Mouse (Mus musculus) CH12.LX (cell line): ENCODE measurements around the gene Slc12a5. TPM values are rescaled to one million over a fixed set of nuclear protein-coding genes. Genes with fewer than 3 reads are reported as not detected.

Experiments used
- DNase-seq: peaks from one replicate; pipeline ENCODE4 v3.0.0-alpha.2; 2013; ENCODE audit errors: extremely low read depth
- H3K27ac ChIP-seq: 2 replicates; pipeline ENCODE4 v1.5.1; 2012; ENCODE audit warnings: low read depth, mild to moderate bottlenecking, control low read depth, moderate library complexity; ENCODE audit not compliant: insufficient read depth
- H3K27me3 ChIP-seq: replicated peaks from 2 replicates; pipeline ENCODE3; 2012; ENCODE audit warnings: inconsistent platforms
- H3K36me3 ChIP-seq, 2 experiments: replicated peaks in 1 of 2; 2 replicates each; pipeline versions ENCODE3 to v1.6.1; 2012; ENCODE audit warnings: inconsistent platforms in 1 of 2, low read length in 1 of 2, mild to moderate bottlenecking in 1 of 2, mixed read lengths in 1 of 2, moderate library complexity in 1 of 2; ENCODE audit not compliant: control insufficient read depth in 1 of 2, insufficient read depth in 1 of 2
- H3K4me1 ChIP-seq, 2 experiments: 2 replicates each; pipeline ENCODE4 v1.6.1; 2012; ENCODE audit warnings: inconsistent platforms in 1 of 2, moderate library complexity in 1 of 2; ENCODE audit not compliant: insufficient read depth in 2 of 2, control insufficient read depth in 1 of 2
- H3K4me2 ChIP-seq: 2 replicates; pipeline ENCODE4 v1.6.1; 2012; ENCODE audit warnings: low read depth, mild to moderate bottlenecking, control low read depth; ENCODE audit not compliant: poor library complexity, insufficient read depth, severe bottlenecking
- H3K4me3 ChIP-seq, 3 experiments: fragments of 150-350 bp in 1 of 3; sonication (generic) in 1 of 3; replicated peaks in 1 of 3; 2 replicates each; pipeline versions ENCODE3 to v1.5.1; 2011 to 2012; ENCODE audit warnings: low read depth in 2 of 3, low read length in 2 of 3, mild to moderate bottlenecking in 2 of 3, moderate library complexity in 2 of 3, control low read depth in 1 of 3, improper control_type of control experiment in 1 of 3, inconsistent platforms in 1 of 3, mixed read lengths in 1 of 3; ENCODE audit not compliant: poor library complexity in 1 of 3
- H3K79me2 ChIP-seq: replicated peaks from 2 replicates; pipeline ENCODE4 v1.6.1; 2012; ENCODE audit warnings: mild to moderate bottlenecking, moderate library complexity; ENCODE audit not compliant: control insufficient read depth, poor library complexity, insufficient read depth, severe bottlenecking; ENCODE audit errors: extremely low read depth
- H3K9ac ChIP-seq: 2 replicates; pipeline ENCODE4 v1.6.1; 2012; ENCODE audit warnings: low read depth, mild to moderate bottlenecking, control low read depth, moderate library complexity; ENCODE audit not compliant: insufficient read depth
- H3K9me3 ChIP-seq: replicated peaks from 2 replicates; pipeline ENCODE3; 2012; ENCODE audit warnings: low read length, inconsistent platforms, mixed read lengths
- CTCF ChIP-seq, 2 experiments: IDR thresholded peaks in 1 of 2; conservative IDR thresholded peaks in 1 of 2; 2 replicates each; pipeline ENCODE4 v1.5.1; 2011 to 2012; ENCODE audit warnings: low read depth in 2 of 2, low read length in 2 of 2, improper control_type of control experiment in 1 of 2, inconsistent platforms in 1 of 2, mild to moderate bottlenecking in 1 of 2, moderate library complexity in 1 of 2
- E2F4 ChIP-seq: IDR thresholded peaks from 2 replicates; pipeline ENCODE4 v1.6.1; 2011; ENCODE audit warnings: low read depth, low read length, improper control_type of control experiment; ENCODE audit not compliant: insufficient replicate concordance
- ETS1 ChIP-seq: conservative IDR thresholded peaks from 2 replicates; pipeline ENCODE4 v1.6.1; 2012; ENCODE audit warnings: low read depth, mild to moderate bottlenecking, inconsistent platforms, low read length, improper control_type of control experiment, moderate library complexity
- HCFC1 ChIP-seq: IDR thresholded peaks from 2 replicates; pipeline ENCODE4 v1.6.1; 2012; ENCODE audit warnings: low read depth, mild to moderate bottlenecking, inconsistent platforms, low read length, improper control_type of control experiment
- JUN ChIP-seq: IDR thresholded peaks from 2 replicates; pipeline ENCODE4 v1.6.1; 2011; ENCODE audit warnings: low read depth, mild to moderate bottlenecking, low read length, improper control_type of control experiment, moderate library complexity; ENCODE audit not compliant: insufficient read depth
- MAZ ChIP-seq: IDR thresholded peaks from 2 replicates; pipeline ENCODE4 v1.6.1; 2012; ENCODE audit warnings: low read depth, mild to moderate bottlenecking, inconsistent platforms, low read length, improper control_type of control experiment, moderate library complexity
- MEF2A ChIP-seq: IDR thresholded peaks from 2 replicates; pipeline ENCODE4 v1.6.1; 2014; ENCODE audit warnings: low read depth, mild to moderate bottlenecking, inconsistent platforms, low read length, improper control_type of control experiment, borderline replicate concordance
- MXI1 ChIP-seq: IDR thresholded peaks from 2 replicates; pipeline ENCODE4 v1.6.1; 2011; ENCODE audit warnings: mild to moderate bottlenecking, low read depth, low read length, improper control_type of control experiment
- MYC ChIP-seq: IDR thresholded peaks from 2 replicates; pipeline ENCODE4 v1.6.1; 2011; ENCODE audit warnings: low read depth, mild to moderate bottlenecking, improper control_type of control experiment, low read length
- NRF1 ChIP-seq: IDR thresholded peaks from 2 replicates; pipeline ENCODE4 v1.6.1; 2014; ENCODE audit warnings: low read depth, mild to moderate bottlenecking, inconsistent platforms, low read length, improper control_type of control experiment, moderate library complexity
- POLR2AphosphoS2 ChIP-seq: IDR thresholded peaks from 2 replicates; pipeline ENCODE4 v1.6.1; 2011; ENCODE audit warnings: low read depth, low read length, improper control_type of control experiment
- RAD21 ChIP-seq: IDR thresholded peaks from 2 replicates; pipeline ENCODE4 v1.6.1; 2011; ENCODE audit warnings: low read depth, mild to moderate bottlenecking, low read length, improper control_type of control experiment, moderate library complexity
- RCOR1 ChIP-seq: conservative IDR thresholded peaks from 2 replicates; pipeline ENCODE4 v1.6.1; 2012; ENCODE audit warnings: low read depth, mild to moderate bottlenecking, inconsistent platforms, low read length, improper control_type of control experiment
- SIN3A ChIP-seq: IDR thresholded peaks from 2 replicates; pipeline ENCODE4 v1.6.1; 2012; ENCODE audit warnings: low read length, improper control_type of control experiment, inconsistent platforms
- SMC3 ChIP-seq: IDR thresholded peaks from 2 replicates; pipeline ENCODE4 v1.6.1; 2011; ENCODE audit warnings: low read depth, low read length, improper control_type of control experiment
- TBP ChIP-seq: conservative IDR thresholded peaks from 2 replicates; pipeline ENCODE4 v1.6.1; 2011; ENCODE audit warnings: low read depth, low read length, improper control_type of control experiment
- TCF12 ChIP-seq: IDR thresholded peaks from 2 replicates; pipeline ENCODE4 v1.6.1; 2014; ENCODE audit warnings: low read depth, mild to moderate bottlenecking, inconsistent platforms, low read length, improper control_type of control experiment
- UBTF ChIP-seq: IDR thresholded peaks from 2 replicates; pipeline ENCODE4 v1.6.1; 2012; ENCODE audit warnings: low read depth, mild to moderate bottlenecking, inconsistent platforms, low read length, improper control_type of control experiment, moderate library complexity
- ZMIZ1 ChIP-seq: IDR thresholded peaks from 2 replicates; pipeline ENCODE4 v1.6.1; 2012; ENCODE audit warnings: low read depth, mild to moderate bottlenecking, inconsistent platforms, low read length, improper control_type of control experiment
- dilution Hi-C: fragments of 300-500 bp; cut with MboI; formaldehyde crosslinking; loops from 2 replicates; pipeline ENCODE4 v1.14.3; 2020; ENCODE audit warnings: low sequenced_read_pairs; ENCODE audit not compliant: extremely low pct_unique_long_range_greater_than_20kb, extremely low pct_ligation_motif_present
- in situ Hi-C: fragments of 300-500 bp; cut with MboI; formaldehyde crosslinking; loops from 3 replicates; pipeline ENCODE4 v1.14.3; 2019; ENCODE audit warnings: low sequenced_read_pairs, low pct_ligation_motif_present, low pct_unique_long_range_greater_than_20kb, mixed read lengths
- polyA plus RNA-seq: library from polyadenylated mRNA; unstranded; fragments of >175 nt; gene quantifications from 2 replicates; pipeline ENCODE4 v1.2.1, GENCODE M21; 2012; ENCODE audit warnings: low read depth; ENCODE audit not compliant: insufficient read length
- total RNA-seq, 2 experiments: library from RNA; depleted of rRNA; stranded (reverse); fragments of 300-350 nt in 1 of 2; fragments of >200 nt in 1 of 2; gene quantifications; 2 replicates each; pipeline ENCODE4 v1.2.3; 2012 to 2014

Slc12a5 gene
- total and polyA plus RNA-seq, 3 experiments: 0.05 to 0.83 (median 0.30) TPM

GRCm38 (mm10) chr2:164986371-164987027 is 25.9 kb downstream of the Slc12a5 start:
- in situ Hi-C loops: no loop called here
- H3K79me2 ChIP-seq: no peaks in the 10 kb centered on the region
- H3K36me3 ChIP-seq: no peaks in the 10 kb centered on the region
- no peak overlapping the region for H3K27ac ChIP-seq
- dilution Hi-C loops: no loop called here
- H3K4me1 ChIP-seq: no peaks in the 10 kb centered on the region
- H3K27me3 ChIP-seq: peaks cover 51% of the 10 kb centered on the region
- H3K4me2 ChIP-seq: no peak overlapping the region
- no peak overlapping the region for H3K4me3 ChIP-seq
- TF ChIP-seq E2F4: no peak
- DNase-seq: no peak
- no peaks in the 10 kb centered on the region for H3K9me3 ChIP-seq
- no peak overlapping the region for H3K9ac ChIP-seq

- no peaks in the 10 kb centered on the region for H3K9me3 ChIP-seq
- peaks cover 38% of the 10 kb centered on the region for H3K27me3 ChIP-seq
- H3K36me3 ChIP-seq: peaks cover 0 to 3% of the 10 kb centered on the region in 2 experiments
- no peak overlapping the region for H3K9ac ChIP-seq
- H3K4me3 ChIP-seq: no peak overlapping the region
- dilution Hi-C loops (no loop called here), in situ Hi-C loops (no loop called here)
- H3K27ac ChIP-seq: no peak overlapping the region
- H3K4me2 ChIP-seq: no peak overlapping the region
- H3K4me1 ChIP-seq: 0 out of 4 replicates have a peak, but pooled peaks cover 0 to 2% of the 10 kb centered on the region in 2 experiments
- no peaks in the 10 kb centered on the region for H3K79me2 ChIP-seq
- TF ChIP-seq SIN3A: no peak
- TF ChIP-seq UBTF: no peak
- TF ChIP-seq ZMIZ1: no peak
- TF ChIP-seq RCOR1: no peak
- no peak for TF ChIP-seq MYC
- TF ChIP-seq MXI1: no peak
- no peak for DNase-seq
Observed at GRCm38 (mm10) chr2:164988777-164989176, 28.2 kb downstream of the Slc12a5 start.

GRCm38 (mm10) chr2:164991111-164991510 is 30.5 kb downstream of the Slc12a5 start:
- H3K9ac ChIP-seq: no peak overlapping the region
- no peak for DNase-seq
- in situ Hi-C loops (no loop called here), dilution Hi-C loops (no loop called here)
- H3K9me3 ChIP-seq: no peaks in the 10 kb centered on the region
- no peaks in the 10 kb centered on the region for H3K79me2 ChIP-seq
- H3K27ac ChIP-seq: no peak overlapping the region
- no peak overlapping the region for H3K4me2 ChIP-seq
- peaks cover 0 to 16% of the 10 kb centered on the region in 2 experiments for H3K36me3 ChIP-seq
- 0 out of 4 replicates have a peak, but pooled peaks cover 0 to 2% of the 10 kb centered on the region in 2 experiments for H3K4me1 ChIP-seq
- peaks cover 26% of the 10 kb centered on the region for H3K27me3 ChIP-seq
- TF ChIP-seq POLR2AphosphoS2 (no peak), UBTF (no peak), JUN (no peak), MAZ (no peak), ETS1 (no peak), MYC (no peak), SMC3 (no peak), MEF2A (no peak), ZMIZ1 (no peak), HCFC1 (no peak), NRF1 (no peak), SIN3A (no peak), CTCF (conservative IDR thresholded peaks at IDR 0.05 in 1 of 2, IDR thresholded peaks at IDR 0.05 in 1 of 2; ENCODE audit: low read depth in 2 of 2, low read length in 2 of 2) (no peak), RCOR1 (no peak), TCF12 (no peak), TBP (no peak), RAD21 (no peak)
- H3K4me3 ChIP-seq: no peak overlapping the region
